Mouse (Mus musculus) left cerebral cortex, adult 18-20 months (tissue): ENCODE results near the gene Trank1. TPM values are rescaled to one million over a fixed set of nuclear protein-coding genes. Genes with fewer than 3 reads are reported as not detected.
A peak's percentile ranks its signal among the peaks of the same experiment; 100 is the strongest.

ENCODE experiments used
- DNase-seq, 2 experiments: peaks; one replicate each; pipeline ENCODE4 v3.0.0; 2021 to 2022; ENCODE audit warnings: low spot score in 2 of 2, mixed read lengths in 1 of 2
- long read RNA-seq, 2 experiments: library from polyadenylated mRNA; stranded (forward); transcript quantifications; one replicate each; pipeline ENCODE4 v2.0.0; 2021
- total RNA-seq, 2 experiments: library from RNA; stranded (reverse); gene quantifications; 2 replicates each; pipeline ENCODE4 v1.2.3; 2021

The Trank1 gene
- 100 to 1,000 TPM; 277 to 278 TPM for total RNA-seq
- long read RNA-seq, experiment 1, full-length matches to known transcripts = 2 of 77 reads
- long read RNA-seq, experiment 1, partial matches to known transcripts = 59 of 77 reads
- long read RNA-seq, experiment 1, other reads (novel, unspliced or antisense) = 16 of 77 reads
- long read RNA-seq, experiment 2, full-length matches to known transcripts = 1 of 42 reads
- long read RNA-seq, experiment 2, partial matches to known transcripts = 37 of 42 reads
- long read RNA-seq, experiment 2, other reads (novel, unspliced or antisense) = 4 of 42 reads

DNA sequence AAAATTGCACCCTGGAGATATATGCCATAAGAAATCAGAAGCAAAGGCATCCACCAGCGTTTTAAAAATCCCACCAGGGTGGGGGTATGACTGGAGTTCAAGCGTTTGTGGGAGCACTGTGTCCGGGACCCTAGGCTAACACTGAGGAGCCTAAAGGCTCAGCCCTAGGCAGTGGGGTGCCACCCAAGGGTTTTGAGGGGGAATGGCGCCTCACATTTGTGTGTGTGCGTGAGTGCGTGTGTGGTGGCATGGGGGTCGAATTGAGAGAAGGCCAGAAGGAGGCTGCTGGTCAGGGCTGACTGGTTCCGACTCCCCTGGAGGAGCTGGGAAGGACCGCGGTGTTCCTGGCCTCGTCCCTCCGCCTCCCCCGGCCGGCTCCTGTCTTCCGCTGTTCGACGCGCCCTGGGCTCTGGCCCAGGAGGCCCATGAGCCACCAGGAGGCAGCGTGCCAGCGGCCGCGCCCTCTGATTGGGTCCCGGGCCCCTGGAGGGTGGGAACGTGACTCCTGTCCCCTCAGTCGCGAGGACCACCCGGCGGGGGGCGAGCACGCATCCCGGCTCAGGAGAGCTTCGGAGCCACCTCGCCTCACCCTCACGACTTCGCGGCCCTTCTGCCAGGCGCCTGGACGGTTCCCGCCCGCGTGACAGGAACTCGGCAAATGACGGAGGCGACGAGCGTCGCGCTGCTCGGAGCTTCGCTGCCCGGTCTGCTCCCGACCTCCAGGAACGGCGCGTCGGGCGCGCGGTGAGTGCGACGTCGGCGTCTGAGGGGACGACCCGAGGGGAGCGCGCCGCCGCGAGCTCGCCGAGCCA, at the start of gene Trank1:
Gene Trank1, plus strand, starts transcription at position 709 of the 812 bp plus-strand sequence.
- peak; percentile 53 to 58 for DNase-seq

GRCm38 (mm10) chr9:111267998-111268397, 43.5 kb upstream of the Trank1 start:
- no peak for DNase-seq

GRCm38 (mm10) chr9:111270606-111271005, 40.9 kb upstream of the Trank1 start:
- no peak for DNase-seq

- no peak for DNase-seq
Observed at GRCm38 (mm10) chr9:111271056-111271433, 40.5 kb upstream of the Trank1 start.

GRCm38 (mm10) chr9:111271434-111272160, 39.9 kb upstream of the Trank1 start, which contains the start of the genes Mlh1 and Epm2aip1:
Gene Mlh1, minus strand, starts transcription at chr9:111271791.
Gene Epm2aip1, plus strand, starts transcription at chr9:111271929.
- DNase-seq = peak; percentile 100

DNA sequence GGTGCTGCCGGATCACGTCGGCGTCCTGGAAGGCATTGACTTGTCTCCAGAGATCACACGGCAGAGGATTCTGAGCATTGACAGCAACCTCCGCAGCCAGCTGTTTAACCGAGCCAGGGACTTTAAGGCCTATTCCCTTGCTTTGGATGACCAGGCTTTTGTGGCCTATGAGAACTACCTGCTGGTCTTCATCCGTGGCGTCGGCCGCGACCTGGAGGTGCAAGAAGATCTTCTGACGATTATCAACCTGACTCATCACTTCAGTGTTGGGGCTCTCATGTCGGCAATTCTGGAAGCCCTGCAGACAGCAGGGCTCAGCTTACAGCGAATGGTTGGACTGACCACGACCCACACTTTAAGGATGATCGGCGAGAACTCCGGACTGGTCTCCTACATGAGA, 39.2 kb upstream of the Trank1 start:
- peak in 1 of 2 experiments; percentile 5 for DNase-seq

- no peak for DNase-seq
Observed at GRCm38 (mm10) chr9:111272996-111273785, 38.3 kb upstream of the Trank1 start.

DNA sequence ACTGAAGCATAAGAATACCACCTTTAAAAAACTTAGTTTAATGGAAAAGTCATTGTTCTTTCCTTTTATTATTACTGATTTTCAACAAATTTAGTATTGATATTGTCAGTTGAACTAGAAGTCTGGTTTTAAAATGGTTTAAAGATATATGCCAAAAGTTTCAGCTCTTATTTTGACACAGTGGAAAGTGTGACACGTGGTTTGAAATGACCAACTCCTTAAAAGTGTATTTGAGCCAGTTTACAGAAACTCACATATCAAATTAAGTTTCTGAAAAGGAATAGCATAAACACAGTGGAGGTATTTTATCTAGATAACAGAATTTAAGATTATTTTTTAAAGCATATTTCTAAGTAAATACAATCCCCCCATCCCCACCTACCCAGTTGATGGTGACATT, 37.6 kb upstream of the Trank1 start:
- no peak for DNase-seq

DNA sequence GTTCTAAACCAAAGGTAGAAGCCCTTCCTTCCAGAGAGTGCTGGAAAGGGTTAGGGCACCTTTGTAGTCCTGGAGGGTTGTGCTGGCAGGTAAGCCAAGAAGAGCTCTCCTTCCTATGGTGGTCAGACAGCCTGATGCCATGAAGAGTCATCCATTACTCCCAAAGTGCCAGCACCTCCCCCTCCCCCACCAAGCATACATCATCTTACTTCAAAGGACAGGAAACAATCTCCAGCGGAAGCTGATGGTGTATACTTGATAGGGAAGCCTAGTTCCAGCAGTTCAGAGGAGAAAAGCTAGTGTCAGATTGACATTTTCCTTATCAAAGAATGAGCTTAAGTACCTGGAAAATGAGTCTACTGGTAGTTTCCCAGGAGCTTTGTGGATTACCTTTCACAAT, 36.4 kb upstream of the Trank1 start:
- DNase-seq = no peak

DNA sequence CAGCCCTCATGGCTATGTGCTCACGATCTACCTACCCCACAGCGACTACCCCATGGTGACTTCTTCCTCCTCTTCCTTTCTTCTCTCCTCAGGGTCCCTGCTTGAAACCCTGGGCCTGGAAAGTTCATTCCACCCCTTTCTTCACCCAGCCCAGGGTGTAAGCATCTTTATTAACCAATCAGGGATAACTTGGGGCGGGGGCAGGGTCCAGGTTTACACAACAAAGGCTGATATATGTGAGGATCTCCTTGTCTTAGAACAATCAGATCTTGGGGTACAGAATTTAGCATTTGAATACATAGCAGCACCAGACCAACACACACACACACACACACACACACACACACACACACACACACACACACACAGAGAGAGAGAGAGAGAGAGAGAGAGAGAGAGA, 26.5 kb upstream of the Trank1 start:
- DNase-seq = no peak

- no peak for DNase-seq
Observed at GRCm38 (mm10) chr9:111285676-111286075, 25.9 kb upstream of the Trank1 start.

DNA sequence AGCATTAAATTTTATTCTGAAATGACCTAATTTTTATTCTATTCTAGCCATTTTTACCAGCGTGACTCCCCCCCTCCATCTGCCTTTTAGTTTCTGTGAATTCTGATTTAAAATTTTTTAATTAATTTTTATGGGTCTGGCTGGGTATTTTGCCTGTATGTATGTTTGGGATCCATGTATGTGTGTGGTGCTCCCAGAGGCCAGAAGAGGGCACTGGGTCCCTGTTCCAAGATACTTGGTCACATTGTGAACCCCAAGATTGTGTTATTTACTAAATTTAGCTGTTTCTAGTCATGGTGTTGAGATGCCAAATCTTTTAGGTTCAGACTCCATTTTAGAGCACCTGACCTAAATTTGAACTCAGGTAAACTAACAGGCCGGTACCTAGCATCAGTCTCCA, 25.1 kb upstream of the Trank1 start:
- no peak for DNase-seq

GRCm38 (mm10) chr9:111287956-111288355, 23.6 kb upstream of the Trank1 start:
- no peak for DNase-seq

DNA sequence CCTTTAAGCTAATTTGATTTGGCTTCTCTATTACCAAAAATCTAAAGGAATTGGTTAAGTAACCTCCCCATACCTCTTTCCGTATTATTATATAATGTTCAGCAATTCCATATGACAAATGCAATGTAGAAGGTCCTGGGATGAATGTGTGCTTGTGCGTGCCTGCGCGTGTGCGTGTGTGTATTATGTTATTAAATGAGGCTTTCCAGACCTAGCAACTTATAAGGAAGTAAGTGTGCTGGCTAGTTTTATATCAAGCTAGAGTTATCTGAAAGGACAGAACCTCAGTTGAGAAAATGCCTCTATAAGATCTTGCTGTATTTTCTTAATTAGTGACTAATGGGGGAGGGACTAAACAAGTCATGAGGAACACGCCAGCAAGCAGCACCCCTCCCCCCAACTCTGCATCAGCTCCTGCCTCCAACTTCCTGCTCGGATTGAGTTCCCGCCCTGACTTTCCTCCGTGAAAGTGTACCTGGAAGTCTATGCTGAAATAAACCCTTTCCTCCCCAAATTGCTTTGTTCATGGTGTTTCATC, 22.2 kb upstream of the Trank1 start:
- DNase-seq = no peak

DNA sequence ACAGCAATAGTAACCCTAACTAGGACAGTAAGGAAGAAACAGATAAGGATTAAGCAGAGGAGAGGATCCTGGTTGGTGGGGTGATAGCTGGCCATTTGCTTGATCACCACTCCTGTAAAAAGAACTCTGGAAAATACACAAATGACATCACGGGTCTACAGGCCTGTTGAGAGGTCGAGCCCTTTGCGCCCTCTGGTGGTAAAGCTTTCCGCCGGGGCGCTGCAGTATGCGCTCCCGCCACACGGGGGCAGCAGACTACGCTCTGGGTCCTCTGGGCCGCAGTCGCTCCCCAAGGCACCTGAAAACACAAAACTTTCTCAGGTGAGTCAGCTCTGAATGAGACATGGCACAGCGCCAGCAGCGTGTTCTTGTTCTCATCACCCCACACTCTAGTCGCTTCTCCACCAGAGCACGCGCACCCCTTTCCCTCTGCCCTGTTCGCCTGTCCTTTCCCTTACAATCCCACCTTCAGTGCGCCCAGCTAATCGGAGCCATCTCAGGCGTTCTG, 21.7 kb upstream of the Trank1 start:
- peak; percentile 92 to 94 for DNase-seq

- DNase-seq = peak in 1 of 2 experiments; percentile 12
Observed at GRCm38 (mm10) chr9:111290539-111291100, 20.9 kb upstream of the Trank1 start.

DNA sequence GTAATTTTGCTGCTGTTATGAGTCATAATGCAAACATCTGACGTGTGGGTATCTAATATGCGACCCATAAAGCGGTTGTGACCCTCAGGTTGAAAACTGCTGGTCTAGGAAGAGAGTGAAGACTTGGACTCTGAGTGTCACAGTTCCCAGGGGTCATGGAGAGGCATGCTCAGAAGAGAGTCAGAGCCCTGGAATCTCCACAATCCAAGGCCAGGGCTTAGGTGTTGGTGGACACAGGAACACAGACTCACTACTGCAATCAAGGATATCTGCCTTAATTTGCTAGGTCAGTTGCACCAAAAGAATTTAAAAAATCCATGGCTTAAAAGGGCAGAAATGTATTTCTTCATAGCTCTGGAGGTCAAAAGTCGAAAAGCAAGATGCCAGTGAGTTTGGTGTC, 18.3 kb upstream of the Trank1 start:
- no peak for DNase-seq

GRCm38 (mm10) chr9:111294911-111295310, 16.6 kb upstream of the Trank1 start:
- DNase-seq = no peak

DNA sequence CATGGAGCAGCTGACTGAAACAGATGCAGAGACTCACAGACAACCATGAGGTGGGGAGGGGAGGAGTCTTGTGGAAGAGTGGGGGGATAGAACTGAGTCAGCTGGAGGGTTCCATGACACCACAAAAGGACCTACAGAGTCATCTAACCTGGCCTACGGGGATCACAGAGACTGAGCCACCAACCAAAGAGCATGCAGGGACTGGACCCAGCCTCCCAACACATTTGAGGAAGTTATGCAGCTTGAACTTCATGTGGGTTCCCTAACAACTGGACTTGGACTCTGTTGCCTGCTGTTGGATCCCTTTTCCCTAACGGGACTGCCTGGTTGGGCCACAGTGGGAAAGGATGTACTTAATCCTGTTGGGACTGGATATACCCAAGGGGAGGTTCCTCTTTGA, 16.2 kb upstream of the Trank1 start:
- DNase-seq = no peak

GRCm38 (mm10) chr9:111296433-111296832, 15.1 kb upstream of the Trank1 start:
- no peak for DNase-seq
